Mouse (Mus musculus): ENCODE results near the gene Col9a2. TPM values are rescaled to one million over a fixed set of nuclear protein-coding genes. Genes with fewer than 3 reads are reported as not detected.
"Not testable (repeated sequence)": the region's sequence is repeated elsewhere in the genome, so short reads cannot be mapped to it uniquely, and the experiment has no call there.

Gene Col9a2
- total RNA-seq, 2 experiments from 2014 or later: 2.2 to 3.6 TPM

- DNase-seq (ENCODE audit: low spot score in 2 of 2): peak in 1 of 2 experiments; percentile 42
Measured at GRCm38 (mm10) chr4:121020040-121020790, 19.0 kb upstream of the Col9a2 start.

DNA sequence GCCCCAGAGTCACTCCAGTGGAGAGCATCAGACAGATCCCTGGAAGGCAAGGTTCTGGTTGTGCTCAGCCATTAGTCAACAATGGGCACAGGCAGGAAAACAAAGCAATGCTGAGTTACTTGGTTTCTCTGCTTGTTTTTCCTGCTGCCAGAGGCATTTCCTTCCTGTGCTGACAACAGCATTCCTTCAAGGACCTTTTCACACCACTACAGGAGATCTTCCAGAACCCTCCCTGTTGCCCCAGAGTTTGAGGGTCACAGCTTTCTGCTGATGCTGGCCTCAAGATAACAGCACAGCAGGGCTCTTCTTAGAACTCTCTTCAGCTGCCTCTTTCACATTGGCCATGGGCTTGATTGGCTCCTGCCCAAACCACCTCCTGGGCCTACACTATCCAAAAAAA, 17.3 kb upstream of the Col9a2 start:
- DNase-seq (ENCODE audit: low spot score in 2 of 2): no peak

DNA sequence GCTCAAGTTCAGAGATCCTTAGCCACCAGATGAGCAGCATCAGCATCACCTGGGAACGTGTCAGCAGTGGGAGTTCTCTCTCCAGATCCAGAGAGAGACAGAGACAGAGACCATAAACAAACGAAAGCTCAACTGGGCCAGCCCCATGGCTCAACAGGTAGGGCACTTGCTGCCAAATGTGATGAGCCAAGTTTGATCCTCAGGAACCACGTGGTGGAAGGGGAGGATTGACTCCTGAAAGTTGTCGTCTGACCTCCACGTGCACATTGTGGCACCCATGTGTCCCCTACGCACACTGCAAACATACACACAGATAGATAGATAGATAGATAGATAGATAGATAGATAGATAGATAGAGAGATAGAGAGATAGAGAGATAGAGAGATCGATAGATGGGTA, 15.7 kb upstream of the Col9a2 start:
- no peak for DNase-seq (ENCODE audit: low spot score in 2 of 2)

- no peak for DNase-seq (ENCODE audit: low spot score in 2 of 2)
Measured at GRCm38 (mm10) chr4:121023941-121024340, 15.2 kb upstream of the Col9a2 start.

- no peak for DNase-seq (ENCODE audit: low spot score in 2 of 2)
Measured at GRCm38 (mm10) chr4:121025681-121026080, 13.5 kb upstream of the Col9a2 start.

DNA sequence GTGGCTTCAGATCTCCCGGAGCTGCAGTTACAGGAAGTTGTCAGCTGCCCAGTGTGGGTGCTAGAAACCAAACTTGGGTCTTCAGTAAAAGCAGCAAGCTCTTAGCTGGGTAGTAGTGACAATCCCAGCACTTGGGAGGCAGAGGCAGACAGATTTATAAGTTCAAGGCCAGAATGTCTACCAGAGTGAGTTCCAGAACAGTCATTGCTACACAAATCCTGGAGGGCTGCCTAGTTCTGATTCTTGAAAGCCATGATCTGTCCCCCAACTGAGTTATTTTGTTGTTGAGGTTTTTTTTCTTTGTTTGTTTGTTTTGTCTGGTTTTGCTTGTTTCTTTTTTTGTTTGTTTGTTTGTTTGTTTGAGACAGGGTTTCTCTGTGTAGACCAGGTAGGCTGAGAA, 11.0 kb upstream of the Col9a2 start:
- no peak for DNase-seq (ENCODE audit: low spot score in 2 of 2)

GRCm38 (mm10) chr4:121028659-121029392, 10.4 kb upstream of the Col9a2 start:
- peak in 1 of 2 experiments; percentile 68 for DNase-seq (ENCODE audit: low spot score in 2 of 2)

DNA sequence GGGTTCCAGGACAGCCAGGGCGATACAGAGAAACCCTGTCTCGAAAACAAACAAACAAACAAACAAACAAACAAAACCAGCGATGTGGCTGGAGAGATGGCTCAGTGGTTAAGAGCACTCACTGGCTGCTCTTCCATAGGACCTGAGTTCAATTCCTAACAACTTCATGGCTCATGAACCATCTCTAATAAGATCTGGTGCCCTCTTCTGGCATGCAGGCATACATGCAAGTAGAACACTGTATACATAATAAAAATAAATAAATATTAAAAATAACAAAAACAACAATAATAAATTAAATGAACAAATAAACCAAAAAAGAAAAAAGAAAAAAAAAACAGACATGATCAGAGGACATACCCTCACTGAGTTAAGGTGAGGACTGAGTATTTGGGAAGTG, 9.6 kb upstream of the Col9a2 start:
- DNase-seq (ENCODE audit: low spot score in 2 of 2): no peak

DNA sequence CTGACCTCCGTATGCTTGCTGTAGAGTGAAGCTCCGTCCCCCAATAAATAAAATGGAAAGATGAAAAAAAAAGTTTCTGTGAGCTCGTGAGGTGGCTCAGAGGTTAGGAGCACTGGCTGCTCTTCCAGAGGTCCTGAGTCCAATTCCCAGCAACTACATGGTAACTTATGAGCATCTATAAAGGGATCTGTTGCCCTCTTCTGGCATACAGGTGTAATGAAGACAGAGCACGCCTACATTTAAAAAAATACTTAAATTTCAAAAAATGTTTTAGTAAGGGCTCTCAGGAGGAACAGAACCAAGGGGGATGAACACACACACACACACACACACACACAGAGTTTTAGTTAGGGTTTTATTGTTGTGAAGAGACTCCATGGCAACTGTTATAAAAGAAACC, 7.7 kb upstream of the Col9a2 start:
- no peak for DNase-seq (ENCODE audit: low spot score in 2 of 2)

DNA sequence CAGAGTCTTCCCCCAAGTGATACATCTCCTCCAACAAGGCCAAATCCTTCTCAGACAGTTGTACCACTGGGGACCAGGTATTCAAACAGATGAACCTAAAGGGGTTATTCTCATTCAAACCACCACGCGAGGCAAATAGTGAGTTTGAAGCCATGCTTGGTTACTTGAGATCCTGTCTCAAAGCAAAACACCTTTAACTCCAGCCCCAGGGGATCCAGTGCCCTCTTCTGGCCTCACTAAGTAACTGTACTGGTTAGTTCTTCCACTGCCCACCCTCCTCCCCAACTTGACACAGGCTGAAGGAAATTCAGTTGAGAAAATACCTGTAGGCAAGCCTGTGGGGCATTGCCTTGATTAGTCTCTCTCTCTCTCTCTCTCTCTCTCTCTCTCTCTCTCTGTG, 6.2 kb upstream of the Col9a2 start:
- DNase-seq (ENCODE audit: low spot score in 2 of 2): no peak

GRCm38 (mm10) chr4:121040323-121040722, 1.1 kb downstream of the Col9a2 start:
- DNase-seq (ENCODE audit: low spot score in 2 of 2): no peak

- DNase-seq (ENCODE audit: low spot score in 2 of 2): peak; percentile 55 to 80
Measured at GRCm38 (mm10) chr4:121040897-121041671, 1.9 kb downstream of the Col9a2 start.

- DNase-seq (ENCODE audit: low spot score in 2 of 2): no peak
Measured at GRCm38 (mm10) chr4:121042472-121042871, 3.3 kb downstream of the Col9a2 start.

DNA sequence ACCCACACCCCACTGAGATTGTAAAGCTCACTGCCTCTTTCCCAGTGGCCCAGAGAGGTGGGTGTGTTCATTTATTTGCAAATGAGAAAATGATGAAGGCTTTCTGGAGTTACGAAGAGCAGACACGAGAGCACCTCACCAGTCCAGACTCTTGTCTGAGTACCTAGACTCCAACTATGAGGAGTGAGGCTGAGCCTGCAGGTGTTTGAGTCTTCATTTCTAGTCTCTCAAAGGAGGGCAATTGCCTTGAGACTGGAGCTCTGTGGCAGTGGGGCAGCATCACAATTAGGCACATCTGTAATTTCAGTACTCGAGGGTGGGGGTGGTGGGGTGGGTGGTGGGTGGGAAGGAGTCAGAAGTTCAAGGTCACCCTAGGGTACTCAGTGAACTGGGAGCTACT, 3.8 kb downstream of the Col9a2 start:
- no peak for DNase-seq (ENCODE audit: low spot score in 2 of 2)

GRCm38 (mm10) chr4:121051863-121052262, 12.7 kb downstream of the Col9a2 start:
- DNase-seq (ENCODE audit: low spot score in 2 of 2): no peak

DNA sequence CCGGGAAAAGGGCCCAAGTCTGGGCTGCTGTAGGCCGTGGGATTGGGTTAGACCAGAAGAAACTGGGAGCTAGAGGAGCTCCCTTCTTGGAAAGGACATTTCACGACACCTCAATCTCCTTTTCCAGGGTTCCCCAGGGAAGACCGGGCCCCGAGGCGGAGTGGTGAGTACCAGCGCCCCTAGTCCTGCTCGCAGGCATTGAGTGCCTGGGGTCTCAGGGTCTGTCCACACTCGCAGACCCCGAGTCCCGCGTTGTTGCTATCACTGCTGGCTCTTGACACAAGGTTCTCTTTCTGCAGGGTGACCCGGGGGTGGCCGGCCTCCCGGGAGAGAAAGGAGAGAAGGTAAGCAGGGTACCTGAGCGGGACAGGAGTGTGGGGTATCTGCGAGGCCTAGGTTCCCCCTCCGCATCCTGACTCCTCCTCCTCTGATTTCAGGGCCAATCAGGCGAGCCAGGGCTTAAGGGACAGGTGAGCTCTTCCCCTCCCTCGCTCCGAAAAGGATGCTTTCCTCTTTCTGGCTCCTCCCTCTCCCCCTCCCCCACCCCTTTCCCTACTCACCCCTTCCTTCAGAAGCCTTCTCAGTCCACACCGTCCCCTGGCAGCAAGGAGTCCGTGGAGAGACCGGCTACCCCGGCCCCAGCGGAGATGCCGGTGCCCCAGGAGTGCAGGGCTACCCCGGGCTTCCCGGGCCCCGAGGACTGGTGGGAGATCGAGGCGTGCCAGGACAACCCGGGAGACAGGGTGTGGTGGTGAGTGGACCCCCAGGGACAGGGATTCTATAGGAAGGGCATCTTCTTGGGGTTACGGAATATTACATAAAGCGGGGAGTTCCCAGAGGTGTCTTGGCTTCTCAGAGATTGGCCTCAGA, 13.5 kb downstream of the Col9a2 start:
- no peak for DNase-seq (ENCODE audit: low spot score in 2 of 2)

DNA sequence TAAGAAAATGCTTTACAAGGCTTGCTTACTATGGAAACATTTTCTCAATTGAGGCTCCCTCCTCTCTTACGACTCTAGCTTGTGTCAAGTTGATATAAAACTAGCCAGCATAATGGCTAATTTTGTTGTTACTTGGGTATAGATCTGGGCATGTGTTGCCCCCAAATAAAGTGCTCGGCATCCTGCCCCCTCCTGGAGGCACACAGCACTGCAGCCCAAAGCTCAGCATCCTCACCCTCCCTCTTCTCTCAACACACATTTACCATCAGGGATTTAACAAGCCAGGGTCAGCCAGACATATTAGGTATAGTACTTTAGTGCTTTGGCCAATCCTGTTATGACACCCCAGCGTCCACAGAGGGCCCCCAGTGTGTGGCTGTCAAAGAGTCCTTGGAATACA, 17.2 kb downstream of the Col9a2 start:
- DNase-seq (ENCODE audit: low spot score in 2 of 2): peak in 1 of 2 experiments; percentile 22

- peak in 1 of 2 experiments; percentile 37 for DNase-seq (ENCODE audit: low spot score in 2 of 2)
Measured at GRCm38 (mm10) chr4:121057032-121057431, 17.8 kb downstream of the Col9a2 start.

- not testable (repeated sequence) for DNase-seq (ENCODE audit: low spot score in 2 of 2)
Measured at GRCm38 (mm10) chr4:121059218-121059617, 20.0 kb downstream of the Col9a2 start.

GRCm38 (mm10) chr4:121065336-121065735, 26.2 kb downstream of the Col9a2 start:
- DNase-seq (ENCODE audit: low spot score in 2 of 2): no peak

GRCm38 (mm10) chr4:121074250-121074649, 35.1 kb downstream of the Col9a2 start:
- DNase-seq (ENCODE audit: low spot score in 2 of 2): no peak

All from layer of hippocampus, adult 18-20 months (tissue).